Mouse (Mus musculus): ENCODE measurements around the gene Vps8. TPM values are rescaled to one million over a fixed set of nuclear protein-coding genes. Genes with fewer than 3 reads are reported as not detected.

Gene Vps8
- polyA plus RNA-seq, 2 experiments = 11.0 to 15.2 TPM

GRCm38 (mm10) chr16:21562625-21563300 is 139.8 kb downstream of the Vps8 start:
- no peak overlapping the region for H3K4me2 ChIP-seq (replicated peaks; ENCODE audit: low read depth, low read length, severe bottlenecking)
- no peaks in the 10 kb centered on the region for H3K36me3 ChIP-seq (ENCODE audit: control insufficient read depth, insufficient read depth, low read length)
- no peaks in the 10 kb centered on the region for H3K4me1 ChIP-seq (ENCODE audit: control insufficient read depth, insufficient read depth, low read length)
- ATAC-seq (ENCODE audit: low FRiP score, low read depth) = no peak
- no peaks in the 10 kb centered on the region for H3K27me3 ChIP-seq (ENCODE audit: control insufficient read depth, insufficient read depth, low read length)
- no peak overlapping the region for H3K27ac ChIP-seq (replicated peaks; ENCODE audit: low read depth, low read length)
- H3K9me3 ChIP-seq (ENCODE audit: control insufficient read depth, low read length) = no peaks in the 10 kb centered on the region
- no peak overlapping the region for H3K9ac ChIP-seq (ENCODE audit: low read depth, low read length, severe bottlenecking)
- DNase-seq (ENCODE audit: low spot score) = no peak
- no peak for TF ChIP-seq POLR2A (IDR thresholded peaks at IDR 0.05; ENCODE audit: borderline replicate concordance, extremely low read depth, insufficient read depth, insufficient read length)
- no peak overlapping the region for H3K4me3 ChIP-seq (replicated peaks; ENCODE audit: low read length)
- WGBS = 73% methylated on average over 3 of the region's 3 CpGs

GRCm38 (mm10) chr16:21563322-21563721 is 140.4 kb downstream of the Vps8 start:
- Histone ChIP-seq H3K36me3 (ENCODE audit: control insufficient read depth, insufficient read depth, low read length) (no peaks in the 10 kb centered on the region), H3K4me1 (ENCODE audit: control insufficient read depth, insufficient read depth, low read length) (no peaks in the 10 kb centered on the region), H3K9ac (ENCODE audit: low read depth, low read length, severe bottlenecking) (no peak overlapping the region), H3K9me3 (ENCODE audit: control insufficient read depth, low read length) (no peaks in the 10 kb centered on the region), H3K4me3 (replicated peaks; ENCODE audit: low read length) (no peak overlapping the region), H3K27ac (replicated peaks; ENCODE audit: low read depth, low read length) (no peak overlapping the region), H3K27me3 (ENCODE audit: control insufficient read depth, insufficient read depth, low read length) (no peaks in the 10 kb centered on the region), H3K4me2 (replicated peaks; ENCODE audit: low read depth, low read length, severe bottlenecking) (no peak overlapping the region)
- WGBS = 51% methylated on average over 6 of the region's 6 CpGs
- no peak for DNase-seq (ENCODE audit: low spot score)
- no peak for ATAC-seq (ENCODE audit: low FRiP score, low read depth)
- no peak for TF ChIP-seq POLR2A (IDR thresholded peaks at IDR 0.05; ENCODE audit: borderline replicate concordance, extremely low read depth, insufficient read depth, insufficient read length)

- H3K4me2 ChIP-seq (replicated peaks; ENCODE audit: low read depth, low read length, severe bottlenecking) = no peak overlapping the region
- WGBS = 92% methylated on average over 5 of the region's 5 CpGs
- H3K4me3 ChIP-seq (replicated peaks; ENCODE audit: low read length) = no peak overlapping the region
- H3K9ac ChIP-seq (ENCODE audit: low read depth, low read length, severe bottlenecking) = no peak overlapping the region
- TF ChIP-seq POLR2A (IDR thresholded peaks at IDR 0.05; ENCODE audit: borderline replicate concordance, extremely low read depth, insufficient read depth, insufficient read length) = no peak
- no peaks in the 10 kb centered on the region for H3K9me3 ChIP-seq (ENCODE audit: control insufficient read depth, low read length)
- H3K36me3 ChIP-seq (ENCODE audit: control insufficient read depth, insufficient read depth, low read length) = no peaks in the 10 kb centered on the region
- DNase-seq (ENCODE audit: low spot score) = no peak
- H3K27me3 ChIP-seq (ENCODE audit: control insufficient read depth, insufficient read depth, low read length) = no peaks in the 10 kb centered on the region
- H3K4me1 ChIP-seq (ENCODE audit: control insufficient read depth, insufficient read depth, low read length) = no peaks in the 10 kb centered on the region
- ATAC-seq (ENCODE audit: low FRiP score, low read depth) = no peak
- no peak overlapping the region for H3K27ac ChIP-seq (replicated peaks; ENCODE audit: low read depth, low read length)
Measured at GRCm38 (mm10) chr16:21567093-21567492, 144.2 kb downstream of the Vps8 start.

GRCm38 (mm10) chr16:21569952-21570351 is 147.0 kb downstream of the Vps8 start:
- WGBS = 60% methylated on average over 7 of the region's 7 CpGs
- no peak for DNase-seq (ENCODE audit: low spot score)

GRCm38 (mm10) chr16:21570786-21571185 is 147.9 kb downstream of the Vps8 start:
- no peak for ATAC-seq (ENCODE audit: low FRiP score, low read depth)
- no peak overlapping the region for H3K9ac ChIP-seq (ENCODE audit: low read depth, low read length, severe bottlenecking)
- no peak overlapping the region for H3K4me2 ChIP-seq (replicated peaks; ENCODE audit: low read depth, low read length, severe bottlenecking)
- H3K27ac ChIP-seq (replicated peaks; ENCODE audit: low read depth, low read length) = no peak overlapping the region
- TF ChIP-seq POLR2A (IDR thresholded peaks at IDR 0.05; ENCODE audit: borderline replicate concordance, extremely low read depth, insufficient read depth, insufficient read length) = no peak
- no peaks in the 10 kb centered on the region for H3K9me3 ChIP-seq (ENCODE audit: control insufficient read depth, low read length)
- no peaks in the 10 kb centered on the region for H3K36me3 ChIP-seq (ENCODE audit: control insufficient read depth, insufficient read depth, low read length)
- H3K4me3 ChIP-seq (replicated peaks; ENCODE audit: low read length) = no peak overlapping the region
- H3K4me1 ChIP-seq (ENCODE audit: control insufficient read depth, insufficient read depth, low read length) = 0 out of 2 replicates have a peak, but pooled peaks cover 3% of the 10 kb centered on the region
- WGBS = 91% methylated on average over 5 of the region's 5 CpGs
- no peak for DNase-seq (ENCODE audit: low spot score)
- H3K27me3 ChIP-seq (ENCODE audit: control insufficient read depth, insufficient read depth, low read length) = no peaks in the 10 kb centered on the region

More at GRCm38 (mm10) chr16:21569952-21570351, 147.0 kb downstream of the Vps8 start:
- no peak overlapping the region for H3K27ac ChIP-seq (replicated peaks; ENCODE audit: low read depth, low read length)
- H3K27me3 ChIP-seq (ENCODE audit: control insufficient read depth, insufficient read depth, low read length) = no peaks in the 10 kb centered on the region
- H3K4me2 ChIP-seq (replicated peaks; ENCODE audit: low read depth, low read length, severe bottlenecking) = no peak overlapping the region
- no peaks in the 10 kb centered on the region for H3K36me3 ChIP-seq (ENCODE audit: control insufficient read depth, insufficient read depth, low read length)
- no peak for ATAC-seq (ENCODE audit: low FRiP score, low read depth)
- H3K9me3 ChIP-seq (ENCODE audit: control insufficient read depth, low read length) = no peaks in the 10 kb centered on the region
- no peak overlapping the region for H3K9ac ChIP-seq (ENCODE audit: low read depth, low read length, severe bottlenecking)
- H3K4me1 ChIP-seq (ENCODE audit: control insufficient read depth, insufficient read depth, low read length) = no peaks in the 10 kb centered on the region
- H3K4me3 ChIP-seq (replicated peaks; ENCODE audit: low read length) = no peak overlapping the region
- TF ChIP-seq POLR2A (IDR thresholded peaks at IDR 0.05; ENCODE audit: borderline replicate concordance, extremely low read depth, insufficient read depth, insufficient read length) = no peak
